Mouse (Mus musculus) layer of hippocampus, postnatal 25 days (tissue): ENCODE results near the gene Rps25. TPM values are rescaled to one million over a fixed set of nuclear protein-coding genes. Genes with fewer than 3 reads are reported as not detected.
"Not testable (repeated sequence)": the region's sequence is repeated elsewhere in the genome, so short reads cannot be mapped to it uniquely, and the experiment has no call there.

Source experiments
- DNase-seq, 2 experiments: peaks; one replicate each; pipeline ENCODE4 v3.0.0; 2022; ENCODE audit warnings: mixed read lengths in 2 of 2, low spot score in 1 of 2; ENCODE audit errors: extremely low spot score in 1 of 2
- total RNA-seq, 2 experiments: library from RNA; stranded (reverse); gene quantifications; 2 replicates each; pipeline ENCODE4 v1.2.3; 2021

Gene Rps25
- total RNA-seq, 2 experiments from 2014 or later = 616 to 726 TPM

GRCm38 (mm10) chr9:44399795-44400114 is 7.2 kb upstream of the Rps25 start:
- DNase-seq = no peak

GRCm38 (mm10) chr9:44401081-44401480 is 5.9 kb upstream of the Rps25 start:
- DNase-seq = no peak

GRCm38 (mm10) chr9:44405011-44405410 is 1.9 kb upstream of the Rps25 start:
- DNase-seq = no peak

GRCm38 (mm10) chr9:44407752-44408097 is 786 bp downstream of the Rps25 start:
- no peak for DNase-seq

GRCm38 (mm10) chr9:44408693-44409092 is 1.8 kb downstream of the Rps25 start:
- not testable (repeated sequence) for DNase-seq

- DNase-seq = no peak
Observed at GRCm38 (mm10) chr9:44410647-44411336, 3.9 kb downstream of the Rps25 start.

- DNase-seq = no peak
Observed at GRCm38 (mm10) chr9:44411601-44412130, 4.7 kb downstream of the Rps25 start.

- no peak for DNase-seq
Observed at GRCm38 (mm10) chr9:44412306-44412705, 5.4 kb downstream of the Rps25 start.

- no peak for DNase-seq
Observed at GRCm38 (mm10) chr9:44412781-44413180, 5.8 kb downstream of the Rps25 start.

GRCm38 (mm10) chr9:44417156-44417891 is 10.4 kb downstream of the Rps25 start:
- peak in 1 of 2 experiments; percentile 15 for DNase-seq

GRCm38 (mm10) chr9:44417892-44418363 is 11.0 kb downstream of the Rps25 start:
- DNase-seq = peak; percentile 90 to 96

- no peak for DNase-seq
Observed at GRCm38 (mm10) chr9:44418519-44419385, 11.8 kb downstream of the Rps25 start, which contains the start of gene Ccdc84. Gene Ccdc84 (minus strand): TSS chr9:44418569.

- not testable (repeated sequence) for DNase-seq
Observed at GRCm38 (mm10) chr9:44419730-44420129, 12.8 kb downstream of the Rps25 start.

- DNase-seq = no peak
Observed at GRCm38 (mm10) chr9:44420280-44420898, 13.4 kb downstream of the Rps25 start.

- DNase-seq = no peak
Observed at GRCm38 (mm10) chr9:44423576-44423975, 16.6 kb downstream of the Rps25 start.

GRCm38 (mm10) chr9:44432577-44433185 is 25.7 kb downstream of the Rps25 start:
- DNase-seq = no peak

- no peak for DNase-seq
Observed at GRCm38 (mm10) chr9:44435747-44436146, 28.8 kb downstream of the Rps25 start.

- DNase-seq = no peak
Observed at GRCm38 (mm10) chr9:44440961-44441360, 34.0 kb downstream of the Rps25 start, which contains the start of gene Foxr1. Gene Foxr1 (minus strand): TSS chr9:44441136.

- DNase-seq = not testable (repeated sequence)
Observed at GRCm38 (mm10) chr9:44444402-44445025, 37.6 kb downstream of the Rps25 start.
